In genomic region chr7:87587976-87588375, GRCm38 (mm10) we compare ENCODE assay signal across 16 mouse cellular contexts. TPM values are rescaled to one million over a fixed set of nuclear protein-coding genes. Genes with fewer than 3 reads are reported as not detected.
DNase-seq lines count a peak whose midpoint lies in the region; ATAC-seq and TF ChIP-seq lines count a peak whose summit lies in the region.
"Had no signal": no experiment of that assay in that cellular context is flagged by ENCODE, and none has a peak within 500 bp of the region (broad histone marks: within the 10 kb centered on the region; RNA-seq: fewer than 3 reads in every experiment).

No protein-coding gene starts in this region.

- no peaks in the 10 kb centered on the region for H3K79me2 ChIP-seq in myocyte (ENCODE audit: control insufficient read depth, insufficient read depth)

- 23% methylated on average over 1 of the region's 1 CpGs for WGBS in lung, embryonic 14.5 days
- 24% methylated on average over 1 of the region's 1 CpGs for WGBS in liver, embryonic 12.5 days (ENCODE audit: insufficient replicate concordance)
- 43% methylated on average over 1 of the region's 1 CpGs for WGBS in forebrain, embryonic 16.5 days

- H3K27ac ChIP-seq in lung, embryonic 14.5 days (ENCODE audit: low read depth), result no peak overlapping the region
- no peak overlapping the region for H3K27ac ChIP-seq in liver, embryonic 12.5 days
- H3K27ac ChIP-seq in forebrain, embryonic 16.5 days (ENCODE audit: low read length), result no peak overlapping the region
- H3K27ac ChIP-seq: embryonic facial prominence, embryonic 15.5 days; limb, embryonic 12.5 days had no signal

- H3K4me2 ChIP-seq in lung, embryonic 14.5 days, result no peak overlapping the region
- H3K4me2 ChIP-seq in myocyte (ENCODE audit: low read depth), result no peak overlapping the region
- no peak overlapping the region for H3K4me2 ChIP-seq in liver, embryonic 12.5 days
- no peak overlapping the region for H3K4me2 ChIP-seq in forebrain, embryonic 16.5 days (ENCODE audit: low read length)
- H3K4me2 ChIP-seq: embryonic facial prominence, embryonic 15.5 days; limb, embryonic 12.5 days had no signal

- TF ChIP-seq POLR2A in myocyte (IDR thresholded peaks at IDR 0.05; ENCODE audit: insufficient read length, low read depth), result no peak

- ATAC-seq in lung, embryonic 14.5 days (ENCODE audit: insufficient read depth), result no peak
- ATAC-seq in liver, embryonic 12.5 days, result no peak
- ATAC-seq in forebrain, embryonic 16.5 days, result no peak

- H3K9ac ChIP-seq in lung, embryonic 14.5 days, result no peak overlapping the region
- H3K9ac ChIP-seq in liver, embryonic 12.5 days, result no peak overlapping the region
- H3K9ac ChIP-seq in forebrain, embryonic 16.5 days (replicated peaks; ENCODE audit: low read depth, low read length), result no peak overlapping the region
- H3K9ac ChIP-seq: embryonic facial prominence, embryonic 15.5 days; limb, embryonic 12.5 days had no signal

- no peak overlapping the region for H3K4me3 ChIP-seq in lung, embryonic 14.5 days (ENCODE audit: low read depth, low read length)
- no peak overlapping the region for H3K4me3 ChIP-seq in myocyte
- H3K4me3 ChIP-seq in liver, embryonic 12.5 days, result no peak overlapping the region
- no peak overlapping the region for H3K4me3 ChIP-seq in forebrain, embryonic 16.5 days (replicated peaks; ENCODE audit: low read length)
- H3K4me3 ChIP-seq: embryonic facial prominence, embryonic 15.5 days; limb, embryonic 12.5 days had no signal

- no peaks in the 10 kb centered on the region for H3K9me3 ChIP-seq in lung, embryonic 14.5 days (ENCODE audit: low read depth, low read length)
- no peaks in the 10 kb centered on the region for H3K9me3 ChIP-seq in liver, embryonic 12.5 days (replicated peaks)
- no peaks in the 10 kb centered on the region for H3K9me3 ChIP-seq in forebrain, embryonic 16.5 days (ENCODE audit: control insufficient read depth, low read length)
- H3K9me3 ChIP-seq: embryonic facial prominence, embryonic 15.5 days; limb, embryonic 12.5 days had no signal

- H3ac ChIP-seq in myocyte (ENCODE audit: control insufficient read depth, insufficient read length), result no peak overlapping the region

- no peak for TF ChIP-seq CTCF in lung, embryonic 14.5 days (IDR thresholded peaks at IDR 0.05; ENCODE audit: low read depth)

- peak; percentile 5 for DNase-seq in adrenal gland, postnatal 14 days
- no peak for DNase-seq in adrenal gland, adult 2 months
- DNase-seq in lung, embryonic 14.5 days, result peak; percentile 75
- no peak for DNase-seq in lung, postnatal 25 days (ENCODE audit: low spot score)
- DNase-seq in adipocyte (ENCODE audit: low spot score), result peak; percentile 19
- DNase-seq: adrenal gland, postnatal 25 days; cerebellum, adult 11-12 months; heart, adult 18-20 months; kidney, adult 2 months; thymus, adult 18-20 months had no signal

- peaks cover 19% of the 10 kb centered on the region for H3K27me3 ChIP-seq in lung, embryonic 14.5 days (ENCODE audit: insufficient read depth, low read length)
- no peaks in the 10 kb centered on the region for H3K27me3 ChIP-seq in myocyte (ENCODE audit: control insufficient read depth, insufficient read depth, insufficient read length)
- peaks cover 10% of the 10 kb centered on the region for H3K27me3 ChIP-seq in liver, embryonic 12.5 days (replicated peaks)
- H3K27me3 ChIP-seq in forebrain, embryonic 16.5 days (replicated peaks; ENCODE audit: control insufficient read depth, insufficient read depth, low read length), result no peaks in the 10 kb centered on the region

- H3K4me1 ChIP-seq in lung, embryonic 14.5 days (ENCODE audit: insufficient read depth), result no peaks in the 10 kb centered on the region
- H3K4me1 ChIP-seq in liver, embryonic 12.5 days, result no peaks in the 10 kb centered on the region
- H3K4me1 ChIP-seq in forebrain, embryonic 16.5 days (replicated peaks; ENCODE audit: control insufficient read depth, insufficient read depth, low read length), result 0 out of 2 replicates have a peak, but pooled peaks cover 4% of the 10 kb centered on the region
- H3K4me1 ChIP-seq: limb, embryonic 12.5 days had no signal

- H3K36me3 ChIP-seq in lung, embryonic 14.5 days (ENCODE audit: insufficient read depth), result no peaks in the 10 kb centered on the region
- no peaks in the 10 kb centered on the region for H3K36me3 ChIP-seq in myocyte (ENCODE audit: control insufficient read depth, insufficient read depth)
- H3K36me3 ChIP-seq in liver, embryonic 12.5 days, result no peaks in the 10 kb centered on the region
- no peaks in the 10 kb centered on the region for H3K36me3 ChIP-seq in forebrain, embryonic 16.5 days (ENCODE audit: control insufficient read depth, insufficient read depth)
- H3K36me3 ChIP-seq: embryonic facial prominence, embryonic 15.5 days; limb, embryonic 12.5 days had no signal

TF ChIP-seq in myocyte, 11 proteins besides CTCF, POLR2A, EP300 and RAD21:
- TF ChIP-seq REST (IDR thresholded peaks at IDR 0.05; ENCODE audit: insufficient read depth, insufficient read length) (peak; percentile 5), POLR2AphosphoS2 (IDR thresholded peaks at IDR 0.05; ENCODE audit: insufficient read length, low read depth) (no peak)

RNA-seq across cellular contexts. Expression of gene Grm5, which starts 4.0 kb away (rescaled TPM):
- total RNA-seq in adrenal gland, postnatal 14 days (2021), result not detected in 2 replicates
- not detected for total RNA-seq in adrenal gland, adult 2 months (2021)
- polyA plus RNA-seq in adrenal gland, adult 2 months (2012; rRNA removed), result not detected in 2 replicates
- 0.03 TPM in 1 of 2 replicates, not detected in the other for polyA plus RNA-seq in lung, embryonic 14.5 days (2014; fragmentation: Nextera tagmentation; extraction: Ambion mirVana)
- not detected for polyA plus RNA-seq in myocyte (2012; fragmentation: generic; extraction: Trizol)
- polyA plus RNA-seq in liver, embryonic 12.5 days (2016; fragmentation: Nextera tagmentation; extraction: Ambion mirVana), result not detected in 2 replicates
- polyA plus RNA-seq in forebrain, embryonic 16.5 days (2015; fragmentation: Nextera tagmentation; extraction: Ambion mirVana), result 35.1 and 45.6 TPM in 2 replicates
- total RNA-seq: adrenal gland, postnatal 25 days; heart, adult 18-20 months; heart, postnatal 25 days had no signal
- polyA plus RNA-seq: kidney, adult 2 months had no signal

Comparison
In these comparisons a context has a peak if more than half of its experiments do, and no peak if none do; other contexts are left out.
1. DNase-seq: peak in adrenal gland, postnatal 14 days (single experiment), lung, embryonic 14.5 days (single experiment) and adipocyte (single experiment); none in adrenal gland, adult 2 months (single experiment) and lung, postnatal 25 days (single experiment).
2. RNA of gene Grm5, which starts 4.0 kb away (polyA plus RNA-seq): 35.1 to 45.6 TPM in forebrain, embryonic 16.5 days; 0.03 TPM in lung, embryonic 14.5 days, not detected in adrenal gland, adult 2 months, not detected in myocyte (single experiment) and not detected in liver, embryonic 12.5 days; every median in the first group is over 10 times any median in the second.